Mouse (Mus musculus): ENCODE results near the gene Fam107b.
"Not testable (repeated sequence)": the region's sequence is repeated elsewhere in the genome, so short reads cannot be mapped to it uniquely, and the experiment has no call there.

The Fam107b gene

DNA sequence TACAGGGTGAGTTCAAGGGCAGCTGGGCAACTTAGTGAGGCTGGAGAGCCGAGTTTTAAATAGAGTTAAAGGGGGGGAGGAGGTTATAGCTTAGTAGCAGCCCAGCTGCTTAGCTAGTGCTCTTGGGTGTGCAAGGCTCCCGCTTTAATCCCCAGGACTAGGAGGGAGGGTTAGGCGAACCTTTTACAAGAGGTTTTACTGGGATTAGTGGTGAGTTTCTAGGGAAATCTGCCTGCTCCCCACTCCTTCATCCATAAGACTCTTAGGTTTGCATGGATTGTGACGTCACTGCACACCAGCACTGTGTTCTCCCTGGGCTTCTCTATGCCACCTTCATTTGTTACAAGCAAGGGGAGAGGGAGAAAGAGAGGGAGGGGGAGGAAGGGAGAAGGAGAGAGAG, 88.6 kb downstream of the Fam107b start:
- no peak for DNase-seq (ENCODE audit: low spot score in 2 of 2)

DNA sequence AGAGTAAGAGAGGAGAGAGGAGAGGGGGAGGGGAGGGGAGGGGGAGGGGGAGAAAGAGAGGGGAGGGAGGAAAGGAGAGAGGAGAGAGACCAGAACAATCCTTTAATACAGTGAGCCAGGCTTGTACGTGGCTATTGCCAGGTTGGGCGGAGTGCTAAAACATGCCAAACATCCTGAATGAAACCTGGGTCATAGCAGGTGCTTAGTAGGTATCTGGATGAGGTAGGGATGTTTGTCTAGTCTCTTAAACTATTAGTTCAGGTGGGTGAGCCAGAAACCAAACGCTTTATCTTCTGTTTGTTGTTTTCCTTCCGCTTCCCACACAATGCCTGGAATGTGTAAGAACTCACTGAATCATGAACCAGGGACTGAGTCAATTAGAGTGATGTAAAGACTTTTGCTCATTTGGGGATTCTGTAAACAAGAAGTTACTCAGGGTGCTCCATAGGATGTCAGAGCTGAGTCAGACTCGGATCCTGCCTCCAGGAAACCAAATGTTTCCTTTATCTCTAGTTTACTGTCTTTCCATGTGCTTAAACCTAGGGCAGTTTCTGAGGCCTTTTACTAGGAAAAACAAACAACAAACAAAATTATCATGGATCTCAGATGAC, 89.1 kb downstream of the Fam107b start:
- no peak for DNase-seq (ENCODE audit: low spot score in 2 of 2)

DNA sequence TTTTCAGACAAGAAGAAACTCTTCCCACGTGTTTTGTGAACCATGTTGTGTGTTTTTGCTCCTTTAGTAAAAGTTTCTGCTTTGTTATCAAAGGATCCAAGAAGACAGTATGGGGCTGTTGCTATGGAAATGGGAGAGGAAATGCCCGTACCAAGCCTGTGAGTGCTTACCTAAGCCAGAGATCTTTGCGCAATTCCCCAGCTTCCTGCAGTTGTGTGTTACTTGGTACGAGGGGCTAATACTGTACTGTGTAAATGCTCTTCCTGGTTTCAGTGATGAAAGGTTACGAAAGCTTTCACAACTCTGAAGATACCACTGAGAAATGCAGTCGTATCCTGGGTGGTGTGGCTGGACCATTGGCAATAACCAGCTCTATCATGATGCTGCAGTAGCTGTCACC, 93.8 kb downstream of the Fam107b start:
- no peak for DNase-seq (ENCODE audit: low spot score in 2 of 2)

DNA sequence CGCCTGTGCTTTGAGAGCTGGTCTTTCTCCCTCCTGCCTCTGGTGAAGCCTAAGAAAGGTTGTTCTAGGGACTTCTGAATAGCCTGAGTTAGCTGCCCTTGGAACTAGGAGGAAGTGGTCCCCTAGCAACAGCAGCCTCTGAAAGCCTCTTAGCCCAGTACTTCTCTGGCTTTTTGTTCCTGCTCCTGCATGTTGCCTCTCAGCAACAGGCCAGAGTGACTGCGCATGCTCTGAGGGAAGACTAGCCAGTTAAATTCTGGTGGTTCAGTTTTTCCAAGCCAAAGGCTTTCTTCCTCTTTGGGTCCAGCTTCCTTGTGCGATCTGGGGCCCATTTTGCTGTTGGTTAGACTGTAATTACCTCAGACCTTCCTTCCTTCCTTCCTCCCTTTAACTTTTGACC, 98.4 kb downstream of the Fam107b start:
- peak; percentile 51 to 55 for DNase-seq (ENCODE audit: low spot score in 2 of 2)

DNA sequence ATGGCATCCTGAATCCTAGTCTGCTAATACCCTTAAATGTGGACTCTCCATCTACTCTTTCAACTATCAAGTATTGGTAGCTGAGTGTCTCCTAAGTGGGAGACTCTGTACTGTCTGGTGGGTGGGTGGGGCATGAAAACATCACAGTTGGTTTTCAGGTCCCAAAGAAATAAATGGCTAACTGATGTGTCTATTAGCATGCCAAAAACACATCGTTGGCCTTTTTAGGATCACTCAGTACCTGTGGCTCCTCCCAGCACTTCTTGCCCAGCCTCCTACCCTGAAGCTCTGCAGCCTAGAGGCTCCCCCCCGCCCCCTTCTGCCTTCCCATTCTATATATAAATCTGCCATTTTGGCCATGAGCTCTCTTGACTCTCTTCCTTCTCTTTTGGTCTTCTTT, 99.4 kb downstream of the Fam107b start:
- no peak for DNase-seq (ENCODE audit: low spot score in 2 of 2)

DNA sequence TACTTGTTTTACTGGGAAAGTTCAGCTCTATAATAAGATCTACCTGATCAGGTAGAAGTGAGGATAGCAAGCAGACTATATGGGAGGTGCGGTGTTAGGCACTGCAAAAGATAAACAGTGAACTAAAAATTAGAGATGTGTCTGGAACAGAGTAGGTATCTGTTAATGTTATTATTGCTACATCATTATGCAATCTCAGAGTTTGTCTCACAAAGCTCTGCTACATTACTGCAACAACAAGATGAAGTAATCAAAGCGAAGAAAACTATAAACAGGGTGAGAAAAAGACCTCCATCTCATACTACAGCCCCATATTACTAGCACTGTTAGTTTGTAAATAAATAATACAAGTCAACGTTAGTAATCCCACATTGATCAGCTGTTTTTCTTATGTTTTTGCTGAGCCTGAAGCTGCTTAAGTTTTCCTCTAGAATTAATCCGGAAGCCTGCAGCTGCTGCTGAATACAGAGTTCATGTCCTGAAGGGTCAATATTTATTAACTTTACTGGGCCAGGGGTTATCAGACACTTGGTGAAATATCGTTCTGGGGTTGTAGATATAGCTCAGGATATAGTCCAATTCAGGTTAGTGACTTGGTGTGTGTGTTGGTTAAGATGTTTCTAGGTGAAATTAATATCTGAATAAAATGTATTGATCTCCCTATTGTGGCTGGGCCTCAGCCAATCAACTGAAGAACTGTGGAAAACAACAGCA, 102.5 kb downstream of the Fam107b start:
- DNase-seq (ENCODE audit: low spot score in 2 of 2) = no peak

DNA sequence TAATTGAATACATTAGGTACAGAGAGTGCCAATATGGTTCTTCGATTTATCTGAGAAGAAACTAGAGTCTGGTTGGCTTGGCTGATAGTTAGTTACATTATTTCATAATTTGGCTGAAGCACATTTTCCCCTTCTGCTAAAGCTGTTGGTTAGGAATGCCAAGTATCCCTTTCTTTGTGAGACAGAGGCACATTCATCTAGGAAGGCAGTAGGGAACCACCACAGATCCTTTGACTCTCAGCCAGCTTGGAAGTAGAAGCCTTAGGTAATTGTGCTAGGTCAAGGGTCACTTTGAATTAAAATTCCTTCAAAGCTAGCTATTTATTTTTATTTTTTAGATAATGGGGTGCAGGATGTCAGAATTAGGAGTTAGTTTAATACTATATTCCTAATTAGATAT, 105.2 kb downstream of the Fam107b start:
- DNase-seq (ENCODE audit: low spot score in 2 of 2) = no peak

DNA sequence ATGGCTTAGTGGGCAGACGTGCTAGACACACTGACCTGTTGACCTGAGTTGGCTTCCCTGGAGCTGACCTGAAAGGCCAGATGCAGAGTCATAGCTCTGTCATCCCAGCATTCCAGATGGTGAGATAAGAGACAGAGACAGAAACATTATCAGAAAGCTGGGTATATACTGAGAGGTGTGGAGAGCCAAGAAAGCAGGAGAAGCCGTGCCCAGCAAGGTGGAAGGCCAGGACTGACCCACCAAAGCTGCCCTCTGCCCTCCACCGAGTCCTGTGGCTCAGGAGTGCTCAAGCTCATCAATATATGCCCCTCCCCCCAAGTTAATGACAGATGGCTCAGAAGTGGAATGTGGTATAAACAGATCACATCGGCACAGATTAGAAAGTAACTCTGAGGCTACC, 112.4 kb downstream of the Fam107b start:
- no peak for DNase-seq (ENCODE audit: low spot score in 2 of 2)

DNA sequence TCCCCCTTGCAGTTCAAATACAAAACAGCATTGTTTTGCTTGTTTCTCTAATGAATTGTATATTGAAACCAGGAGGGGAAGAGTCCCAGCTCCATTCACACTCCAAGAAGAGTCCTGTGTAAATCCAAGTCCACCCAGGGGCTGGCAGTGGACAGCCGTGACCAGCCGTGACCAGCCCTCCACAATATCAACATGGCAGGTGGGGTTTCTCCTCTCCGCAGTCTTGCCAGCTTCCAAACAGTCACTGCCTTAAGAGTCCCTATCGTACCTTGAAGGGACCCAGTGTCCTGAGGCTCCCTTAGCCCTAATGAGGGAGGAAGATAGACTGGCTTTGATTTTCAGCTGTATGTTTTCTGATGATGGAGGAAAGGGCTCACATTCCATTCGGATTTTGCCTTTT, 113.1 kb downstream of the Fam107b start:
- no peak for DNase-seq (ENCODE audit: low spot score in 2 of 2)

DNA sequence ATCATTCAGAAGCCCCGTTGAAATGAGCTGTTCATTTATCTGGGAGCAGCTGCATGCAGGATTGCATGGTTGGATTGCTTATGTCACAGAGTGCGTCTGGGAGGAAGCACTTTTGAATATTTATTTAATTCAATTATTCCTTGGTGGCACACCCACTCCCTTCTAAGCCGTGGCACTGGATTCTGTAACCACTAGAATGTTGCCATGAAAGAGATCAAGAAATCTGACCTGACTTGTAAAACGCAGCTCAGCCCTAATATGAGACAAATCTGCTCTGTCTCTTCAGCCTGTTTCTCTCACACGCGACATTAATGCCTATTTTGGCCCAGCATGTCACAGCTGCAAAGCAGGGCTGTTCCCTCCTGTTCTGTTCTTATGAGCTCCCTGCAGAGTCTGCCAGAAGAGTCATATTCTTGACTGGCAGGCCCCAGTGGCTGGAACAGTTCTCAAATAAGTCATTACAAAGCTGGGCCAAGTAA, 113.5 kb downstream of the Fam107b start:
- no peak for DNase-seq (ENCODE audit: low spot score in 2 of 2)

DNA sequence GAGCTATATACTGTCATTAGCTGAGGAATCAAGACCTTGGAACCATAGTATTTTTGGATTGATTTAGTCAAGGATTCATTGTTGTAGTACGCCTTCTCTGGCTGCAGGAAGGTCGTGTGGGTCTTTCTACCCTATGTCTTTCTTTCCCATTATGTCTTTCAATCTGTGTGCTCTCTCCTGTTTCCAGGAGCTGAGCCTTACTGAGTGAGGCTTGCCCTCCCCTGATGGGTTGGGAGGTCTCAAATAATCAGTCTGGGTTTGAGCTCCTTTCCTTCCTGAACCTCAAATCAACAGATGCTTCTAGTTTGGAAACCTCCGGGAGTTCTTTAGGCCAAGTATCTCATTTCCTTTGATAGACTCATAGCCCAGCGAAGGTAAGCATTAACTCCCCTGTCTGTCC, 119.9 kb downstream of the Fam107b start:
- no peak for DNase-seq (ENCODE audit: low spot score in 2 of 2)

DNA sequence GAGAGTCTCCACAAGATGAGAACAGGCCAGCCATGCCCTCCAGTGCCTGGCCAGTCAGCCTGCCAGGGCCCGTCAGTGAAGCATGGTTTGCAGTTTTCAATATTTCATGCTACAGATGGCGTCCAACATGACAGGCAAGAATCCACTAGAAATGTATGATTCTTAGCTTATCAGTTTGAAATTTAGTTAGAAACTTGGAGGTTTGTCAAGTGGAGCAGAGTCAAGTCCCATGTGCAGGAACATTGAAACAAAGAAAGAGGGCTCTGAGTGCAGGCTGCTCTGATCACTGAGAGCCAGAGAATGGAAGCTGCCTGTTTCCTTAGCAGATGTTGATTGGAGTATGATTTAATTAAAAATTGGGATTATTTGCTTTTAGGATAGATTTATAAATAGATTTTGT, 122.5 kb downstream of the Fam107b start:
- no peak for DNase-seq (ENCODE audit: low spot score in 2 of 2)

DNA sequence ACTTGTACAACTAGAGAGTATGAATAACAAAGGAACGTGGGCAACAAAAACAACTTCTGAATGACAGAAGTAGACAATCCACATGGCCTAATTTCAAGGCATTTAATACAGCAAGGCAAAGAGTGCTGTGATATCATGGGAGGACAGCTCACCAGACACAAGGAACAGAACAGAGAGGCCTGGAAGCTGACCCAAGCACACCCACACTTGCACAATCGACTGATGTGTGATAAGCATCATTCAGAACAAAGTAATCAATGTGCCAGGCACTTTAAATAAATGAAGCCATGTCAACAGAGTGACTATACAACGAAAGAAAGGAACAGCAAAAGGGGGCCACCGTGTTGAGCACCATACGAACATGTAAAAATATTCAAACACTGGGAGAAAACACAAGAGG, 125.6 kb downstream of the Fam107b start:
- DNase-seq (ENCODE audit: low spot score in 2 of 2) = no peak

DNA sequence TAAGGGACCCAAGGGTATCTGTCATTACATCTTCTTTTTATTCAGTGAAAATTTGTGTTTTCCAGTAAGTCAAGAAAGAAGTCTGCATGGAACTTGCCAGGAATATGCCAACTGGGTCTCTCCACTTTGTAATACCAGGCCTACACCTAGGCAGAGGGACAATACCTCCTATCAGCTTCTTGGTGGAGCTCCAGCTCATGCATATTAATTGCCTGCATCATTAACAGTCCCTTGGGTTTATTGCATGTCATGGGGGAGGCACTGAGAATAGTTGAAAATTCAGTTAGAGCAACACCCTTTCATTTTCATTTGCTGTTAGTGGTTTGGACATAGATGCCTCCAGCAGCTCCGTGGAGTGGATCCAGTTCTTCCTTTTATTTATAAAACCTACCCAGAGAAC, 130.1 kb downstream of the Fam107b start:
- DNase-seq (ENCODE audit: low spot score in 2 of 2) = no peak

DNA sequence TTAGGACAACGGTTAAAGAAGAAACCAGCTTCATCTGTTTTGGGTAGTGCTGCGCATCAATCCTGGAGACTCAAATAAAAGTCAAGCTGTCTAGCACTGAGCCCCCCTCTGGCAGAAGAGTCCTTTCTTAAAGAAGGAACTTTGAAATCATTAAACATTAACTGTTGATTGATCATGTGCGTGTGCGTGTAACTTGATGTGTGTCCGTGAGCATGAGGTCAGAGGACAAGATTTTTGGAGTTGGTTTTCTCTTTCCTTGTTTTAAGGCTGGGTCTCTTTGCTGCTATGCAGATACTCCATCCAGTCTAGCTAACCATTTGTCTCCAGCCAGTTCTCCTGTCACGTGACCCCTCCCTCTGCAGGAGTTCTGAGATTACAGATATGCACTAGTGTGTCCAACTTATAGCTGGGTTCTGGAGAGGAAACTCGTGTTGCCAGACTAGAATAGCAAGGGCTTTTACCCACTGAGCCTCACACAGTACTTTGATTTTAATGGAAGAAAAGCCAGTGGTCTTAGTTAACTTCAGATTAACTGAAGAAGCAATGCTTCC, 132.4 kb downstream of the Fam107b start:
- no peak for DNase-seq (ENCODE audit: low spot score in 2 of 2)

DNA sequence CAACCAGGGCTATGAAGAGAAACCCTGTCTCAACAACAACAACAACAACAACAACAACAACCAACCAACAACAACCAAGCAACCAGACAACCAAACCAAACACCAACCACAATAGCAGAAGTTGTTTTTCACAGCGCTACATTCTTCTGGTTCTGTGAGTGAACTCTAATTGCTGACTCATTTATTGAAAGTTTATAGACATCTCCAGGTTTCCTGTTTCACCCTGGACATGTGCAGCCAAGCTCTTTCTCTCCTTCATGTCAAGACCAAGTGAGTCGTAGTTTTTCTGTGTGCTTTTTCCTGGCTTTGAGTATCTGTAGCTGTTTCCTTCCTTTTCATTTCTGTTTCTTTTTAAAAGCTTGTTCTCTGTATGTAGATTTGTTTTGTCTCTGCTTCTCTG, 133.5 kb downstream of the Fam107b start:
- no peak for DNase-seq (ENCODE audit: low spot score in 2 of 2)

DNA sequence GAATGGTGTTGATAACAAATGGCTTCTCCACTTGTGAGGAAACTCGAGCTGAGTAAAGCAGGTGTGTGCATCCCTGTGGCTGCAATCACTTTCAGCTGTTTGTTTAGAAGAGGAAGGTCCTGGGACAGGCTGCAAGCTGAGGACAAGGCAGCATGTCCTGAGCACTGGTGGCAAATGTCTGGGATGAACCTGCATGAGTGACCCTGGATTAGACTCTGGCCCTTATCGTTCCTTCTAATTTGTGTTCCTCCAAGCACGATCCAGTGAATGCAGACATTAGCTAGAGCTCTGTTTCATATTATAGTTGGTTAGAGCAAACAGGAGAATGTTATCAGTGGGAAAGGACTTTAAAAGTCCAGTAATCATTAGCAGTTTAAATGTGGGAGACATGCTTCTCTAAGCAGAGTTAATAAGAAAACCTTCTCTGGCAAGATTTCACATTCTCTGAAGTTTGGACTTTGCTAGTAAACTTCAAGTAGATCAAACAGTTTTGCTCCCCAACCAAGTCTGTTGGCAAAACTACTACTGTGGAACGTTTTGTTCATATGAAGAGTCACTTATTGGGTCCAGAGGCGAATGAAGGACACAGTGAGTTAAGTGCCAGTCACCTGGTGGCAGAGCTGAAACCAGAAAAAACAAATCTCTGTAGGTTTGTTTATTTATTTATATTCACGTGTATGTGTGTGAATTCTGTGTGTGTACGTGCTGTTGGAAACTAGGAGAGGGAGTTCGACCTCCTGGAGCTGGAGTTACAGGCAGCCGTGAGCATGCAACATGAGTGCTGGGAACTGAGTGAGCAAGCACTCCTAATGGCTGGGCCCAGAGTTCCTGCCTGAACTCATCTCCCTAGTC, 134.2 kb downstream of the Fam107b start:
- DNase-seq (ENCODE audit: low spot score in 2 of 2) = no peak

DNA sequence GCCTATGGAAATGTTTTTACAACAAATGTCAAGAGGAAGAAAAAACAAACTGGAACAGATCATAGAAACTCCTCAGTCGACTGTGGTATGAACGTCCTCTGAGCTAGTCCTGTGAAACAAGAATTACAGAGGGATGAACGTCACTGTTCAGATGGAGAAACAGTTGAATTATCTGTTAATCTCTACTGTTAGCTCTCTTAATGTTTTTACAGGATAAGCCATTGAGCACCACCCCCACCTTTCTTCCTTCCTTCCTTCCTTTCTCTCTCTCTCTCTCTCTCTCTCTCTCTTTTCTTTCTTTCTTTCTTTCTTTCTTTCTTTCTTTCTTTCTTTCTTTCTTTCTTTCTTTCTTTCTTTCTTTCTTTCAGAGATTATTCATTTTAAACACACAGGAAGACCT, 135.0 kb downstream of the Fam107b start:
- not testable (repeated sequence) for DNase-seq (ENCODE audit: low spot score in 2 of 2)

DNA sequence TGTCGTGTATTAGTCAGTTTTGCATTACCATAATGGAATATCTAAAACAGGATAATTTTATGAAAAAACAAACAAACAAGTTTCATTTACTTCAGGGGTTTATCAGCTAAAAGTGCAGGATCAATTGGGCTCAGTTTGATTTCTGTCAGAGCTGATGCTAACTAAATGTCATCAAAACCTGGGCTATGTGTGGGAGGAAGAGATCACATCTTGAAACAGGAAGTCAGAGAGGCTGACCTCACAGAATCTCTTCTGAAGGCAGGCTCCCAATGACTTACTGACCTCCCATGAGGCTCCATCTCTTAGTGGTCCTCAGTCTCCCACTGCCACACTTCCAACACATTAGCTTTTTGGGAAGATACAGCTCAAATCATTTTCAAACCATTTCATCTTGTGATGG, 136.9 kb downstream of the Fam107b start:
- no peak for DNase-seq (ENCODE audit: low spot score in 2 of 2)

DNA sequence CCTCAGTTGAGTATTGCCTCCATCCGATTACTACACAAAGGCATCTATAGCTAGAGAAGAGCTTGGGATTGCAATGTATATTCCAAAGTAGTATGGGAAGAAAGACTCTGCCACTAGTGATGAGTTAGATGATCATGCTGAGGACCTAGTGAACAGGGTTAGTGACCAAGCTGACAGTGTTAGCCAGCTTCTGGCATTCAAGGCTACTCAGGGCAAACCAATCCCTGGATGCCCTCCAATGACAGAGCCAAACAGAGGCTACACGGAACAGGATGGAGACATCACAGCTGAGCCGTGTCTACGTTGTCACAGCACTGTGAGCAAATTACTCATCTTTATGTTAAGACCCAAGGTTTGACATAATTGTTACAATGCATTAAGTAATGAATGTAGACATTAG, 138.3 kb downstream of the Fam107b start:
- DNase-seq (ENCODE audit: low spot score in 2 of 2) = no peak

DNA sequence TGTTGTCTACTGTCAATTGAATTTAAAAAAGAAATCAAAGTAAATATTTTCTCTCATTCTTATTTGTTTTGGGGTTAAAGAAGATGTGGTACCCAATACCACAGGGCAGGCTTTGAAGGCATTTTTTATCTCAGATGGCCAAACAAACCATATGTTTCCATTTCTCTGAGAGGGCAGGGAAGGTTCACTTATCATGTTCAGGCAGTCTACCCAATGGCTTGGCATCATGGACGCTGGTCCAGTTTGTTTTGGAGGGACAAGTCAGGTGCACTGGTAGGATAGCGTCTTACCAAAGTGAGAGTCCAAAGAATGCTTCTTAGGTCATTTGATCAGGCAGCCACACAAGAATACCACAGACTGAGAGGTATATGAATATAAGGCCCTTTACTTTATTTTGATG, 139.6 kb downstream of the Fam107b start:
- no peak for DNase-seq (ENCODE audit: low spot score in 2 of 2)

DNA sequence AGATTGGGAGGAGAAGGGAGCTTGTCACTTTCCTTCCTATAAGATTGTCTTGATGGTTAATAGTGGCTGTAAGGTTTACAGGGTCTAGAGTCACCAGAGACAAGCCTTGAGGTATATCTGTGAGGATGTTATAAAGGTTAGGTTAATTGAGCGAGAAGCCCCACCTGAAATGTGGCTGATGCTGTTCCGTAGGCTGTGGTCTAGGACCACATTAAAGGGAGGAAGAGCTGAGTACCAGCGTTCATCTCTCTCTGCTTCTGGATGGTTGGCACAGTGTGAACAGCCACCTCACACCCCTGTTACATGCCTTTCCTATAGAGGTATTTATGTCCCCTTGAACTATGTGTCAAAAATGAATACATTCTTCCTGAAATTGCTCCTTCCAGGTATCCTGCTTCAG, 140.2 kb downstream of the Fam107b start:
- no peak for DNase-seq (ENCODE audit: low spot score in 2 of 2)

All from left cerebral cortex, adult 9 months (tissue).